Mouse (Mus musculus) embryonic facial prominence, embryonic 11.5 days (tissue): ENCODE measurements at regions not wholly inside any gene's neighbourhood (a gene's known extent, or its start where the extent isn't known, plus 50 kb on each side); places are given as distances from the start of the nearest gene placed in this dataset.
"Not testable (repeated sequence)": the region's sequence is repeated elsewhere in the genome, so short reads cannot be mapped to it uniquely, and the experiment has no call there.

Experiments
- ATAC-seq: fragments of 200-750 bp; cut with Nextera tagmentation; replicated peaks from 2 replicates; pipeline ENCODE4 v1.8.0; 2017; ENCODE audit warnings: low read depth; ENCODE audit not compliant: insufficient number of reproducible peaks, low FRiP score, low TSS enrichment
- DNase-seq: peaks from one replicate; pipeline ENCODE4 v3.0.0-alpha.2; 2015; ENCODE audit warnings: low spot score
- H3K27ac ChIP-seq: fragments of 300-500 bp; sonication (generic); replicated peaks from 2 replicates; pipeline ENCODE4 v1.5.1; 2014; ENCODE audit warnings: mild to moderate bottlenecking, low read depth, low read length, control low read depth
- H3K27me3 ChIP-seq: fragments of 300-500 bp; sonication (generic); 2 replicates; pipeline ENCODE4 v1.6.1; 2014; ENCODE audit warnings: mild to moderate bottlenecking, low read length, moderate library complexity, mixed read lengths; ENCODE audit not compliant: control insufficient read depth, insufficient read depth
- H3K36me3 ChIP-seq: fragments of 300-500 bp; sonication (generic); replicated peaks from 2 replicates; pipeline ENCODE4 v1.6.1; 2014; ENCODE audit warnings: low read depth, mild to moderate bottlenecking, low read length, moderate library complexity, mixed read lengths; ENCODE audit not compliant: control insufficient read depth, insufficient read depth
- H3K4me1 ChIP-seq: fragments of 300-500 bp; sonication (generic); 2 replicates; pipeline ENCODE4 v1.6.1; 2014; ENCODE audit warnings: low read length, mixed read lengths; ENCODE audit not compliant: control insufficient read depth, insufficient read depth
- H3K4me2 ChIP-seq: fragments of 300-500 bp; sonication (generic); 2 replicates; pipeline ENCODE4 v1.6.1; 2014; ENCODE audit warnings: low read depth, mild to moderate bottlenecking, control low read depth, low read length, moderate library complexity
- H3K4me3 ChIP-seq: fragments of 300-500 bp; sonication (generic); 2 replicates; pipeline ENCODE4 v1.5.1; 2014; ENCODE audit warnings: low read depth, low read length, control low read depth
- H3K9ac ChIP-seq: fragments of 300-500 bp; sonication (generic); replicated peaks from 2 replicates; pipeline ENCODE4 v1.6.1; 2014; ENCODE audit warnings: mild to moderate bottlenecking, control low read depth, low read length
- H3K9me3 ChIP-seq: fragments of 300-500 bp; sonication (generic); replicated peaks from 2 replicates; pipeline ENCODE4 v1.6.1; 2016; ENCODE audit warnings: mild to moderate bottlenecking, low read length, inconsistent platforms, mixed read lengths; ENCODE audit not compliant: control insufficient read depth
- WGBS: fragments of 180-500 bp; shearing (Covaris S2); extraction: QIAGEN DNeasy Blood & Tissue Kit; methylation state at CpG from one replicate; pipeline ENCODE4 v1.1.7; 2014; 5-methylcytosine and 5-hydroxymethylcytosine counted together

DNA sequence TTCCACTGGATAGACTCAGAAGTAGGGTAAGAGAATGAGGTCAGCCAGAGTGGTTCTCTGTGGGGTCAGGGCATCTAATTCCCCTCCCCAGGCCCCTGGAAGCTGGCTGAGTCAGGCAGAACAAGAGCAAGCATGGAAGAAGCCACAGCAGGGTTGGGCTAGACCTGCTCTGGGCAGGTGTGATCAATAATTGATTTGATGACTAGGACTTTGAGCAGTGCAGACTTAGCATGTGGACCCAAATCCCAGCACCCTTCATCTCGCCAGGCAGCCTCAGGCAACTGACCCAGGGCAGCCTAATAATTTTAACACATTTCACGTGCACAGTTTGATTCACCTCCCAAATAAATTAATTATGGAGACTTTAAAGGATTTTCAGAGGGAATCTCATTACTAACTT lies 67.2 kb downstream of the Qdpr start:
- WGBS = 83% methylated on average over 2 of the region's 2 CpGs
- no peak overlapping the region for H3K4me3 ChIP-seq
- ATAC-seq = no peak

DNA sequence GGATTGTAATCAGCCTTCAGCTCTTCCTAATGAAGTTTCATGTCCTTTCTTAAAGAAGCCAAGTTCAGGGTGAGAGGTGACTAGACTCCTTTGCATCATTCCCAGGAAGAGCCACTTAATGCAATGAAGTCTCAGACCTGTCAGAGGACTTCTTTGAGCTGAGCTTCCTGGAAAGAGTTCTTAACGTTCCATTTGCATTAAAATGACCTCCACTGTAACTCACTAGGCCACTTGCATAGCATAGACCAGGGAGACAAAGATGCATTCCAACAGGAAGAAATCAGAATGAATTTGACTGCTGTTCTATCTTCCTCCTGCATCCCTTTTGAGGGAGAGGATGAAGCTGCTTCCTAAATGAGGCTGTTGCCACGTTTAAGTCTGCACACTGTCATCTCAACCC lies 71.5 kb downstream of the Qdpr start:
- no peaks in the 10 kb centered on the region for H3K9me3 ChIP-seq
- no peaks in the 10 kb centered on the region for H3K27me3 ChIP-seq
- no peaks in the 10 kb centered on the region for H3K4me1 ChIP-seq
- no peak overlapping the region for H3K4me3 ChIP-seq
- H3K4me2 ChIP-seq = no peak overlapping the region
- H3K27ac ChIP-seq = no peak overlapping the region
- no peaks in the 10 kb centered on the region for H3K36me3 ChIP-seq
- DNase-seq = no peak
- ATAC-seq = no peak
- no peak overlapping the region for H3K9ac ChIP-seq
- 12% methylated on average over 2 of the region's 2 CpGs for WGBS

More for the DNA sequence above, 67.2 kb downstream of the Qdpr start:
- no peak overlapping the region for H3K4me2 ChIP-seq
- H3K36me3 ChIP-seq = no peaks in the 10 kb centered on the region
- no peaks in the 10 kb centered on the region for H3K9me3 ChIP-seq
- no peak overlapping the region for H3K9ac ChIP-seq
- H3K27me3 ChIP-seq = no peaks in the 10 kb centered on the region
- no peak overlapping the region for H3K27ac ChIP-seq
- no peaks in the 10 kb centered on the region for H3K4me1 ChIP-seq
- no peak for DNase-seq

DNA sequence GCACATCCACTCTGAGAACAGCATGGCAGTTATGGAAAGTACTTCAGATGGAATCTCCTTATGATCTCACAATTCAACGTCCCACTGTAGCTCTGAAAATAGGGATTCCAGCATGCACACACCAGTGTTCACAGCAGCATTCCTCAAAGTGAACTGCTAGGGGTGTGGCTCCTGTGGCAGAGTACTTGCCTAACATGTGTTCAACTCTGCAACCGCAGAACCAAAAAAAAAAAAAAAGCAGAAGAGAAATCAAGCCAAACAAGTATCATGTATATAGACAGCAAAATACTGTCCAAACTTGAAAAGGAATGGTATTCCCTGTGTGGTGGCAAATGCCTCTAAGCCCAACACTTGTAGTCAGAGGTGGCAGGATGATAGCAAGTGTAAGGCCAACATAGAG lies 77.0 kb downstream of the Qdpr start:
- Histone ChIP-seq H3K27ac (no peak overlapping the region), H3K4me3 (no peak overlapping the region), H3K4me1 (no peaks in the 10 kb centered on the region), H3K4me2 (no peak overlapping the region), H3K27me3 (no peaks in the 10 kb centered on the region), H3K9ac (no peak overlapping the region), H3K9me3 (no peaks in the 10 kb centered on the region), H3K36me3 (no peaks in the 10 kb centered on the region)
- no peak for DNase-seq
- no peak for ATAC-seq
- WGBS = 81% methylated on average over 2 of the region's 2 CpGs

DNA sequence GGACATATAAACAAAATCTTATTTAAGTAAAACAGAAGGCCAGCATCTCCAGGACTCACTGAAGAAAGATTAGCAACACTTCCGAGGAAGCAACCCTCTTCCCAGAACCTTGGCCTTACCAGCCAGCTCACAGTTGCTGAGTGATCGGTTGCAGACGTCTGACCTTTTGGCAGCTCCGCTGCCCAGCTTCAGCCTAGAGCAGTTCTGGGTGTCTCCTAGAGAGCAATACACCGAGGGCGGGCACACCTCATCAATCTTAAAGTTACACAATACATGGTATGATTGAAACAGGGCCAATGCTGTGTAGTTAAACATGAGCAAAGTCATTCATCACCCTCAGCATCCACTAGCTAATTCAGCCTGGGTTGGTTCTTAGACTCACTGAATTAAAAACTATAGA lies 81.6 kb downstream of the Qdpr start:
- ATAC-seq (no peak), DNase-seq (no peak)
- H3K9ac ChIP-seq = no peak overlapping the region
- H3K4me2 ChIP-seq = no peak overlapping the region
- H3K9me3 ChIP-seq = no peaks in the 10 kb centered on the region
- H3K36me3 ChIP-seq = no peaks in the 10 kb centered on the region
- H3K4me1 ChIP-seq = no peaks in the 10 kb centered on the region
- H3K4me3 ChIP-seq = no peak overlapping the region
- no peak overlapping the region for H3K27ac ChIP-seq
- no peaks in the 10 kb centered on the region for H3K27me3 ChIP-seq
- 73% methylated on average over 6 of the region's 6 CpGs for WGBS

DNA sequence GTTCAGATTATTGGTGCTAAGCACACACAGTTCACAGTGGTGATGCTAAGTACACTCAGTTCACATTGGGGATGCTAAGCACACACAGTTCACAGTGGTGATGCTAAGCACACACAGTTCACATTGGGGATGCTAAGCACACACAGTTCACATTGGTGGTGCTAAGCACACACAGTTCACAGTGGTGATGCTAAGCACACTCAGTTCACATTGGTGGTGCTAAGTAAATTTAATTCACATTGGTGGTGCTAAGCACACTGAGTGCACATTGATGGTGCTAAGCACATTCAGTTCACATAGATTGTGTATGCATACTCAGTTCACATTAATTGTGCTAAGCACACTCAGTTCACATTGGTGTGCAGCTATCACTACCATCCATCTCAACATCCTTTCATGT lies 89.8 kb downstream of the Qdpr start:
- H3K4me2 ChIP-seq = no peak overlapping the region
- no peak overlapping the region for H3K27ac ChIP-seq
- H3K36me3 ChIP-seq = no peaks in the 10 kb centered on the region
- H3K27me3 ChIP-seq = no peaks in the 10 kb centered on the region
- no peaks in the 10 kb centered on the region for H3K4me1 ChIP-seq
- no peak overlapping the region for H3K9ac ChIP-seq
- DNase-seq (no peak), ATAC-seq (no peak)
- H3K9me3 ChIP-seq = no peaks in the 10 kb centered on the region
- H3K4me3 ChIP-seq = no peak overlapping the region

DNA sequence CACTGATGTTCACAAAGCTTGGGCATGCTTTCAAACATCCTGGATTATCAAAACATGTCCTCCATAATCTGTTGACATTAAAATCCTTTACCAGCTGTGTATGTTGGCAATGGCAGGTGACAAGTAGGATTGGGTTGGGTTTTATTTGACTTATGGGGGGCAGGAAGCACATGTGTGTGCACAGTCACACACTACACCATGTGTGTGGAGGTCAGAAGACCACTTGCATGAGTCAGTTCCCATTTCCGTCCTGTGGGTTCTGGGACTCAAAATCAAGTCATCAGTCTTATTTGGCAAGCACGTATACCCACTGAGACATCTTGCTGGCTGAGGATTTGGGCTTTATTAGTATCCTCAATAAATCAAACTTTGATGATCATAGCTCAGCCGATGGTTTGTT lies 109.6 kb downstream of the Qdpr start:
- DNase-seq = no peak
- Histone ChIP-seq H3K36me3 (no peaks in the 10 kb centered on the region), H3K4me3 (no peak overlapping the region), H3K4me1 (no peaks in the 10 kb centered on the region), H3K9ac (no peak overlapping the region), H3K27me3 (no peaks in the 10 kb centered on the region), H3K9me3 (no peaks in the 10 kb centered on the region), H3K4me2 (no peak overlapping the region), H3K27ac (no peak overlapping the region)
- ATAC-seq = no peak
- 81% methylated on average over 3 of the region's 3 CpGs for WGBS

DNA sequence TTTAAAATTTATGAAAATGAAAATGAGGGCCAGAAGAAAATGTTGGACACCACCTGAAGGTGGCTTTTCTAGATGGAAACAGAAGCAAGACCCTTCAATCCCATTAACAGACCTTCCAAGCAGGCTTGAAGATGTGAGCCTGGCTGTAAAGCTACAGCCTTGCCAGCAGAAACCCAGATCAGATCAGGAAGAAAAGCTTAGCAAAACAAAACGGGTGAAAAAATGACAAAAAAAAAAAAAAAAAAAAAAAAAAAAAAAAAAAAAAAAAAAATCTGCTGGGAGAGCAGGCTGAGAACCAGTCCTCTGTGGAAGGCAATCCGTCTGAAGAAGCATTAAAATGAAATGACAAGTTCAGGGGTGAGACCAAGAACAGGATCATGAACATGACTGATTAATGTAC lies 113.2 kb downstream of the Qdpr start:
- ATAC-seq (no peak), DNase-seq (no peak)
- H3K4me2 ChIP-seq = no peak overlapping the region
- no peak overlapping the region for H3K27ac ChIP-seq
- no peak overlapping the region for H3K9ac ChIP-seq
- 59% methylated on average over 2 of the region's 2 CpGs for WGBS
- H3K9me3 ChIP-seq = no peaks in the 10 kb centered on the region
- no peaks in the 10 kb centered on the region for H3K36me3 ChIP-seq
- H3K27me3 ChIP-seq = no peaks in the 10 kb centered on the region
- no peaks in the 10 kb centered on the region for H3K4me1 ChIP-seq
- H3K4me3 ChIP-seq = no peak overlapping the region

DNA sequence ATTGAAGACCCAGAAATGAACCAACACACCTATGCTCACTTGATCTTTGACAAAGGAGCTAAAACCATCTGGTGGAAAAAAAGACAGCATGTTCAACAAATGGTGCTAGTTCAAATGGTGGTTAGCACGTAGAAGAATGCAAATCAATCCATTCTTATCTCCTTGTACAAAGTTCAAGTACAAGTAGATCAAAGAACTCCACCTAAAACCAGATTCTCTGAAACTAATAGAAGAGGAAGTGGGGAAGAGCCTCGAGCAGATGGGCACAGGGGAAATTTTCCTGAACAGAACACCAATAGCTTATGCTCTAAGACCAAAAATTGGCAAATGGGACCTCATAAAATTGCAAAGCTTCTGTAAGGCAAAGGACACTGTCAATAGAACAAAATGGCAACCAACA lies 125.6 kb downstream of the Qdpr start:
- H3K4me1 ChIP-seq, H3K27me3 ChIP-seq, H3K4me2 ChIP-seq, H3K27ac ChIP-seq, H3K4me3 ChIP-seq, DNase-seq, H3K9me3 ChIP-seq, ATAC-seq, H3K36me3 ChIP-seq, H3K9ac ChIP-seq: not testable (repeated sequence)
- 68% methylated on average over 2 of the region's 2 CpGs for WGBS

DNA sequence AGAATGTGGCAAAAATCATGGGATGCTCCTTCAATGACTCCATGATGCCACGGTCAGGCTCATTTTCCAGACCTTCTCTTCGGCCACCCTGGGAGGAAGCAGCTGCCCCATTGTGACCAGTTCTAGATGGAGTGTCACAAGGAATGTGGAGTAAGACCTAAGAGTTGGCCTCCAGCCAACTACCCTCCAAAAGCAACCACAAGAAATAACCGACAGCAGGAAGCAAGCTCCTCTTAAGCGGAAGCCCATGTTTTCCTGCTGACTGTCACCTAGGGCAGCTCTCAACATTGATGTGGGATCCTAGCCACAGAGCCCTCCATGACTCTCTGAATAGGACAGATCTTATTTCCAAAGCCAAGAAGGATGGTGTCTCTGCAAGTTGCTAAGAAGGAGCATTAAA lies 126.5 kb downstream of the Qdpr start:
- Histone ChIP-seq H3K9ac (no peak overlapping the region), H3K27ac (no peak overlapping the region), H3K4me1 (no peaks in the 10 kb centered on the region), H3K36me3 (no peaks in the 10 kb centered on the region), H3K27me3 (no peaks in the 10 kb centered on the region), H3K4me3 (no peak overlapping the region), H3K9me3 (no peaks in the 10 kb centered on the region), H3K4me2 (no peak overlapping the region)
- WGBS = 90% methylated on average over 4 of the region's 4 CpGs
- DNase-seq (no peak), ATAC-seq (no peak)
